Mouse (Mus musculus) heart, postnatal 36 days (tissue): ENCODE results near the gene Vwa5a. TPM values are rescaled to one million over a fixed set of nuclear protein-coding genes. Genes with fewer than 3 reads are reported as not detected.

Experiments used
- DNase-seq, 2 experiments: peaks; one replicate each; pipeline ENCODE4 v3.0.0; 2021 to 2022
- intact Hi-C: fragments of 180-260 bp; cut with DNase I; formaldehyde crosslinking; loops from one replicate; pipeline ENCODE4 v1.15.1; 2025
- total RNA-seq, 2 experiments: library from RNA; stranded (reverse); gene quantifications; 2 replicates each; pipeline ENCODE4 v1.2.3; 2021

Gene Vwa5a
- total RNA-seq: 10 to 100 TPM; 28.7 to 36.1 TPM

- peak; percentile 16 to 39 for DNase-seq
- intact Hi-C loops: no loop called here
Observed at GRCm38 (mm10) chr9:38718102-38718501, at the start of gene Vwa5a. Gene Vwa5a, plus strand, starts transcription at chr9:38718268.

GRCm38 (mm10) chr9:38672887-38673286, 45.2 kb upstream of the Vwa5a start:
- intact Hi-C loops: no loop called here
- no peak for DNase-seq

- intact Hi-C loops: no loop called here
- no peak for DNase-seq
Observed at GRCm38 (mm10) chr9:38674501-38674900, 43.6 kb upstream of the Vwa5a start, which contains the start of gene Olfr918. Gene Olfr918, minus strand, starts transcription at chr9:38674601.

DNA sequence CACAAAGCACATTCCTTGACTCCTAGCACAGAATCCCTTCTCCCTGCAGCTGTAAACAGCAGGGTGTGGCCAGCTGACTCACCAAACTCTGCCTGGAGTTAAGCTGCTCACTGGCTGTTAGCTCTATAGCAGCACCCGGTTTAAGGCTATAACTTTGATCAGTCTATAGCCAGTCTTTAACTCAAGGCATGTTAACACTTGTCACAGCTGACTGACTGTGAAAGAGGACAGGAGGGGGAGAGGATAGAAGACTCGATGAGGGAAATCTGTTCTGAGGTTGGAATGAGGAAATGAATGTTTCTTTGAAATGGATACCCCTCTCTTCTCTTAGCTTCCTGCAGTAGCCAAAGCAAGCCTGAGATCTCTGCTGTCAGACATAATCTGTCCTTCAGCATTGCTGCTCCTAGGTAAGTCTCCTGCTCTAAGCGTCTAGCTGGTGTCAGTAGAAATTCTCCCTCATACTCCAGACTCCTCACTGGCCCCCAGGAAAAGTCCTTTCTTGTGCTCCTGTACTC, 916 bp downstream of the Vwa5a start:
- peak; percentile 13 to 22 for DNase-seq
- intact Hi-C loops: no loop called here

GRCm38 (mm10) chr9:38724044-38724443, 6.0 kb downstream of the Vwa5a start:
- no peak for DNase-seq
- intact Hi-C loops: no loop called here

DNA sequence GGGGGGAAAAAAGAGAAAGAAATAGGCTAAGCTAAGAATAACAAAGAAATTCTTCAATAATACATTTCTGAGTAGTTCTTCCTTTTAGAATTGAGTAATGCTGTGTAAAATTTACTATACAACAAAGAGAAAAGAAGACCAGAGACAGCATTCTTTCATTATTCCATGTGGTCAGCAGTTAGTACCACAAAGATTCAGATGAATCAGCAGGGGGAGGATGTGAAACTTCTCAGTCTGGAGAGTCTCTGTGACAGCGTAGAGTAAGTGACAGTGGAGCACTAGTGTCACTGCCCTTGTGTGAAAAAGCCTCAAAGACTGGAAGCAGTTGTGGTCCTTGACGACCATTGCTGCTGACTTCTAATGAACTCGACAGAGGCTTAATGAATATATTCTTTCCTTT, 10.2 kb downstream of the Vwa5a start:
- intact Hi-C loops: no loop called here
- DNase-seq: no peak

- intact Hi-C loops: no loop called here
- no peak for DNase-seq
Observed at GRCm38 (mm10) chr9:38741408-38741807, 23.3 kb downstream of the Vwa5a start.

DNA sequence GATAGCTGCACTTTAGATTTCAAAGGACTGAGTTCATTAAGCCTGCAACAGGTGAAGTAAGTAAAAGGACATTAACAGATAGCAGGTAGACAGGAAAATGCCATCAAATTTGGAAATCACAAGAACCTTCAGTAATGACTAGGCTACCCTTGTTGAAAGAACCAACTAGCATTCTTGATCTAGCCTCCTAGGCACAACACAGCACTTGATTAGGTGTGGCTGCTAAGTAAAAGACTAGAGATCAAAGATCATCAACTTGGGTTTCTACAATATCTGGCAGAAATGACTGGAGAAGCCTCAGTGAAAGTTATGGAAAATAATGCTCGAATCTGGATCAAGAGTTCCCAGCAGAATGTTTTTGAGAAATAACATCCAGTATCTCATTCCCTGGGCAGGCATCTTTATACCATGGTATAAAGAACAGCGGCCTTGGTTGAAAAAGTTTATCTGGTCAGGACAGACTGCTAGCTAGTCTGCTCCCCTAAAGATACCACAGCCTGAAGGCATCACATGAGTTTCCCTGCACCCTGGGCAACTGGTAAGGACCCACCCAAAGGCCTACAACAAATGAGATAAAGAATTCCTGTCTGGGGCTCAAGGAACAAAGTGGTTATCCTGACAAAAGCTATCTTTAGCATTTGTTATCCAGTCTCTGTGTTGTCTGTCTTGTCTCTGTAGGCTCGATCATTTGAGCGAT, 26.7 kb downstream of the Vwa5a start:
- intact Hi-C loops: no loop called here

GRCm38 (mm10) chr9:38751999-38752398, 33.9 kb downstream of the Vwa5a start, which contains the start of gene Olfr920:
Gene Olfr920, plus strand, starts transcription at chr9:38752299.
- intact Hi-C loops: no loop called here
- DNase-seq: no peak

More for the DNA sequence above, 26.7 kb downstream of the Vwa5a start:
- DNase-seq: no peak

- intact Hi-C loops: no loop called here
- no peak for DNase-seq
Observed at GRCm38 (mm10) chr9:38772768-38773167, 54.7 kb downstream of the Vwa5a start, which contains the start of gene Olfr921. Gene Olfr921, plus strand, starts transcription at chr9:38773068.

DNA sequence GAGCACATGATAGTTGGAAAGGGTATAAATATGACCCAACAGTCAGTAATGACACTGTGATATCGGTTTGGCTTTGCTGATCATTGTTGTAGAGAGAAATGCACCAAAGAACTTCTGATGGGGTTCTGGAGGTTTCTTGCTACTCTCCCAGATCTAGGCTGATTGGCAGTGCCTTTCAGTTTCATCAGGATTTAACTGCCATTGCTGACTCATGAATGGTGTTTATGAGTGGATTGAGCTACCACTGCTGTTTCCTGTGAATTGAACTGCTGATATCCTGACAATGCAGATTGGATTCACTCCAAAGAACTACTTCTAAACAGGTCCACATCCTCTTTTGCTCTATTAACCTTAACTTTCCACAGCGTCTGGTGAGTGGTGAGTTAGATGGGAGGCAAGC, 74.6 kb downstream of the Vwa5a start:
- intact Hi-C loops: no loop called here
- no peak for DNase-seq

Other genes starting within 250 kb of the Vwa5a start
- not detected for gene Olfr905, start 247.2 kb upstream of the Vwa5a start, total RNA-seq
- gene Olfr906, start 231.2 kb upstream of the Vwa5a start, total RNA-seq: not detected
- gene Olfr907, start 222.5 kb upstream of the Vwa5a start, total RNA-seq: not detected
- gene Olfr911-ps1, start 196.7 kb upstream of the Vwa5a start, total RNA-seq: not detected
- not detected for gene Olfr910, start 180.4 kb upstream of the Vwa5a start, total RNA-seq
- not detected for gene Olfr912, start 138.1 kb upstream of the Vwa5a start, total RNA-seq
- not detected for gene Olfr913, start 125.5 kb upstream of the Vwa5a start, total RNA-seq
- not detected for gene Olfr914, start 113.2 kb upstream of the Vwa5a start, total RNA-seq
- not detected for gene Olfr916, start 58.4 kb upstream of the Vwa5a start, total RNA-seq
- gene Olfr917, start 52.4 kb upstream of the Vwa5a start, total RNA-seq: not detected
- not detected for gene Olfr918, start 43.7 kb upstream of the Vwa5a start, total RNA-seq
- gene Olfr919, start 14.6 kb upstream of the Vwa5a start, total RNA-seq: not detected
- gene Olfr920, start 34.0 kb downstream of the Vwa5a start, total RNA-seq: under 1 TPM; 0.06 to 0.08 TPM
- not detected for gene Olfr921, start 54.8 kb downstream of the Vwa5a start, total RNA-seq
- not detected for gene Olfr922, start 96.3 kb downstream of the Vwa5a start, total RNA-seq
- gene Olfr923, start 108.3 kb downstream of the Vwa5a start, total RNA-seq: not detected
- gene Olfr924, start 126.2 kb downstream of the Vwa5a start, total RNA-seq: not detected
- gene Olfr26, start 136.8 kb downstream of the Vwa5a start, total RNA-seq: not detected
- not detected for gene Olfr926, start 158.9 kb downstream of the Vwa5a start, total RNA-seq
- gene Olfr930, start 211.5 kb downstream of the Vwa5a start, total RNA-seq: not detected